Mouse (Mus musculus) gastrocnemius, postnatal 10 days (tissue): ENCODE measurements around the gene Fars2. TPM values are rescaled to one million over a fixed set of nuclear protein-coding genes. Genes with fewer than 3 reads are reported as not detected.

Experiments used
- DNase-seq: peaks from one replicate; pipeline ENCODE4 v3.0.0; 2021; ENCODE audit warnings: mixed read lengths
- total RNA-seq, 2 experiments: library from RNA; stranded (reverse); gene quantifications; 2 replicates each; pipeline ENCODE4 v1.2.3; 2021

Gene Fars2
- total RNA-seq, 2 experiments from 2014 or later = 35.6 to 40.8 TPM

- DNase-seq = no peak
Measured at GRCm38 (mm10) chr13:36731931-36732461, 614.8 kb downstream of the Fars2 start.

DNA sequence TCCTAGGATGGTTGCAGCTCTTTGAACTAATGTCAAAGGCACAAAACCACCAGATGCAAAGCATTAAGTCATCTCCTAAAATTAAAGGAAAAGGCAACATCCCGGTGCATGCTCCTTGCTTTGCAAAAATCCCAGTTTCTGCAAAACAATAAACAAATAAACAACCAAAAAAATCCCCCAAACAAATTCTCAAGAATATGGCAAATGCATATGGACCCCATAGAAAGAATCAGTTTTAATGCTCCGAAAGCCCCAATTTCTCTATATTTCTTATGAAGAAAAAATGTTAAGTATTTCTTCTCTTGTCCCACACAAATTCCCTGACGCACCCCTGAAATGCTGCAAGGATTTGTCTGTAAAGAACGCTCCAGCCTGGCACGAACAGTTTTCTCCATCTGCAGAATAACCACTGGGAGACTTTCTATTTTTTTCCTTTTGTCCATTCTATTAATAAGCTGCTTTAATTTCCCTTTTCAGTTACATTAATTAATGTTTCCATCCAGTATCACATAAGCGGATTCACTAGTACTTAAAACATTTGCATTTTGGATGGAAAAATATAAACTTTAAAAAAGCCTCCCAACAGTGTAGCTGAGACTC lies 615.8 kb downstream of the Fars2 start:
- DNase-seq = no peak

- no peak for DNase-seq
Measured at GRCm38 (mm10) chr13:36733566-36733965, 616.4 kb downstream of the Fars2 start.

DNA sequence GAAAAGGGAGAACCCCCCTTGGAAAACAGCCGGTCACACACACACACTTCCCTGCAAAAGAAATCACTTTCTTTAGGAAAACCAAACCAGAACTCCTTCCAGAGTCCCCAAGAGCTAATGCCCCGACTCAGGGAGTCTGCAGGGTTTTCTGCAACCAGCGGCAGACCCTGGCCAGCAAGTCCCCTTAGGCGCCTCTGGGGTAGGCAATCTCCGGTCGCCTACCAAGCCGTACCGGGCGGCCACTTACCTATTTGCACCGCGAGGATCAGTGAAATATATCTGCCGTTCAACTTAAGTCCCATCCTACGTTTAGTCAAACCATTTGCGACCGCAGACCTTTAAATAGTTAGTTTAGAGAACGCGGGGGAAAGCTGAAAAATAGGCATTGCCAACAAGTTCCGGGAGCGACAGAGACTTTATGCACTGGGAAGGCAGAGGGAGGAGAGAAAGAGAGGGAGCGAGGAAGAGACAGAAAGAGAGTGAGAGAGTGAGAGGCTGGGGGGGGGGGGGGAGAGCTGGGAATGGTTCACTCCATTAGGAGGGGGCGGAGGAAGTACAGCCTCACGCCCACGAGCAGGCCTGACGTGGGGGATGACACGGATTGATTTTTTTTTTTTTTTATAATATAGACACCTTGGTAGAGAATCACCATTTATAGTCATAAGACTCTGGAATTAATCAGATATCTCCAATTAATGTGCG lies 616.9 kb downstream of the Fars2 start:
- DNase-seq = no peak

- DNase-seq = no peak
Measured at GRCm38 (mm10) chr13:36734731-36735571, 617.7 kb downstream of the Fars2 start, which contains the start of gene Nrn1. Nrn1 (minus strand) TSS chr13:36735131.

- DNase-seq = peak; percentile 57
Measured at GRCm38 (mm10) chr13:36735901-36736618, 618.8 kb downstream of the Fars2 start.

DNA sequence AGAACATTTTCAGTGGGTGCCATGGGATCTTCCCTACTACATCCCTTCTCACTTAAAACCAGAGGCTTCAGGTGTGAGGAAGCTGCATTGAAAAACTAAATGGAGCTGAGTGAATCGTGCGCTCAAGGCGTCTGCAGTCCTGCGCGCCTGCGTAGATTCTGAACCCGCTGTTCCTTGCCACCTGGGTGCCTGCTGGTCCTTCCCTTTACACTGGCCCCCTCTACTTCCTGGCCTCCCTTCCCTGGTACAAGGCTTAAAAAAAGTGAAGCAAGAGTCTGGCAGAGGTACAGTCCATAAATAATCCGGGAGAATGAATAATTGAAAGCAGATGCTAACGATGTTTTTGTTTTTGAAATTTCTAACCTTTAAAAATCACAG lies 619.4 kb downstream of the Fars2 start:
- DNase-seq = no peak

GRCm38 (mm10) chr13:36750056-36750455 lies 632.8 kb downstream of the Fars2 start:
- DNase-seq = no peak

DNA sequence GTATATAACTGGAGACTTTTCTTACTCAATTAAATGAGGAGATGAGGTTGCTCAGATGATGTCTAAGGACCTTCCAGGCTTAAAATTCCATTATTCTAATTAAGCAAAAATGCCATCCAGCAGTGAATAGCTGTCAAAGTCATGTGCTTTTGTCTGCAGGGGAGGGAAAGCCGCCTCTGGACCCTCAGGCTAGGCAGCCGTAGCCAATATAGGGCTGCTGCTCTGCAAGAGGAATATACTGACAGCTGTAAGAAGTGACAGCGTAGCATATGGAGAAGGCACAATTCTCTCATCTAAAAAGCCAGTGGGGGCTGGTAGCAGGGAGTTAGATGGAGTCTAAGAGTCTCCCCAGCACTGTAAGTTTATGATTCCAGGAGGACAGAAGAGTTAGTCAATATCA lies 634.6 kb downstream of the Fars2 start:
- DNase-seq = no peak

GRCm38 (mm10) chr13:36766801-36767200 lies 649.6 kb downstream of the Fars2 start:
- no peak for DNase-seq

Other genes with a start within 250 kb of the Fars2 start
- 10 to 100 TPM; 10.8 to 13.5 TPM for gene Rpp40, start 211.1 kb upstream of the Fars2 start, total RNA-seq
- gene Ppp1r3g, start 158.6 kb upstream of the Fars2 start, total RNA-seq = not detected
- 1 to 10 TPM; 5.6 to 5.8 TPM for gene Lyrm4, start 114 bp downstream of the Fars2 start, total RNA-seq